Mouse (Mus musculus) layer of hippocampus, adult 8-10 months (tissue): ENCODE measurements around the gene Gm13691. TPM values are rescaled to one million over a fixed set of nuclear protein-coding genes. Genes with fewer than 3 reads are reported as not detected.
"Not testable (repeated sequence)": the region's sequence is repeated elsewhere in the genome, so short reads cannot be mapped to it uniquely, and the experiment has no call there.

Source experiments
- DNase-seq, 2 experiments: peaks; one replicate each; pipeline ENCODE4 v3.0.0; 2022; ENCODE audit warnings: low spot score in 2 of 2
- total RNA-seq, 4 experiments: library from RNA; stranded (reverse); gene quantifications; 2 replicates each; pipeline ENCODE4 v1.2.4; 2022

The Gm13691 gene
- total RNA-seq, 4 experiments from 2014 or later = 1.5 to 2.1 (median 1.8) TPM

GRCm38 (mm10) chr2:84032505-84032904, 42.2 kb downstream of the Gm13691 start:
- DNase-seq = no peak

GRCm38 (mm10) chr2:84035997-84036396, 45.6 kb downstream of the Gm13691 start:
- no peak for DNase-seq

GRCm38 (mm10) chr2:84037304-84037703, 47.0 kb downstream of the Gm13691 start:
- DNase-seq = no peak

GRCm38 (mm10) chr2:84037943-84038342, 47.6 kb downstream of the Gm13691 start:
- DNase-seq = not testable (repeated sequence)

GRCm38 (mm10) chr2:84039277-84039676, 48.9 kb downstream of the Gm13691 start:
- DNase-seq = no peak

Other genes with a start within 250 kb of the Gm13691 start
- gene Fam171b, start 177.9 kb upstream of the Gm13691 start, total RNA-seq = 100 to 1,000 TPM; 184 to 209 (median 204) TPM
- not detected for gene Zswim2, start 49.3 kb upstream of the Gm13691 start, total RNA-seq
- gene Gm13698, start 34.9 kb upstream of the Gm13691 start, total RNA-seq = 1 to 10 TPM; 1.5 to 2.1 (median 1.8) TPM
- gene Gm13693, start 29.1 kb upstream of the Gm13691 start, total RNA-seq = 1 to 10 TPM; 1.5 to 2.1 (median 1.8) TPM
- gene Gm13695, start 23.2 kb upstream of the Gm13691 start, total RNA-seq = 1 to 10 TPM in 2 of 4 experiments, not detected in 2; 1.5 to 1.6 TPM
- 1 to 10 TPM; 1.5 to 2.1 (median 1.8) TPM for gene Gm13696, start 17.4 kb upstream of the Gm13691 start, total RNA-seq
- 1 to 10 TPM; 1.5 to 2.1 (median 1.8) TPM for gene Gm13694, start 11.6 kb upstream of the Gm13691 start, total RNA-seq
- gene Gm13697, start 5.8 kb upstream of the Gm13691 start, total RNA-seq = 1 to 10 TPM; 1.5 to 2.1 (median 1.8) TPM